Mouse (Mus musculus) myocyte (in vitro differentiated cells): ENCODE results near the gene Flad1.
"Not testable (repeated sequence)": the region's sequence is repeated elsewhere in the genome, so short reads cannot be mapped to it uniquely, and the experiment has no call there.

ENCODE experiments used
- E2F4 ChIP-seq: IDR thresholded peaks from one replicate; pipeline ENCODE4 v1.6.1; 2011; ENCODE audit warnings: mild to moderate bottlenecking, control low read depth, moderate library complexity; ENCODE audit not compliant: insufficient read depth
- MAX ChIP-seq: IDR thresholded peaks from one replicate; pipeline ENCODE4 v1.6.1; 2011; ENCODE audit warnings: low read depth, mild to moderate bottlenecking, control low read depth
- MYOD1 ChIP-seq, 3 experiments: IDR thresholded peaks; one replicate each; pipeline ENCODE4 v1.6.1; 2011; ENCODE audit warnings: control low read depth in 2 of 3, low read depth in 2 of 3, mild to moderate bottlenecking in 2 of 3, moderate library complexity in 1 of 3; ENCODE audit not compliant: insufficient read length in 2 of 3, control insufficient read depth in 1 of 3
- POLR2A ChIP-seq: IDR thresholded peaks from one replicate; pipeline ENCODE4 v1.6.1; 2011; ENCODE audit warnings: low read depth, mild to moderate bottlenecking, control low read depth, moderate library complexity; ENCODE audit not compliant: insufficient read length
- USF1 ChIP-seq: IDR thresholded peaks from one replicate; pipeline ENCODE4 v1.6.1; 2011; ENCODE audit warnings: low read depth, mild to moderate bottlenecking, control low read depth, moderate library complexity

DNA sequence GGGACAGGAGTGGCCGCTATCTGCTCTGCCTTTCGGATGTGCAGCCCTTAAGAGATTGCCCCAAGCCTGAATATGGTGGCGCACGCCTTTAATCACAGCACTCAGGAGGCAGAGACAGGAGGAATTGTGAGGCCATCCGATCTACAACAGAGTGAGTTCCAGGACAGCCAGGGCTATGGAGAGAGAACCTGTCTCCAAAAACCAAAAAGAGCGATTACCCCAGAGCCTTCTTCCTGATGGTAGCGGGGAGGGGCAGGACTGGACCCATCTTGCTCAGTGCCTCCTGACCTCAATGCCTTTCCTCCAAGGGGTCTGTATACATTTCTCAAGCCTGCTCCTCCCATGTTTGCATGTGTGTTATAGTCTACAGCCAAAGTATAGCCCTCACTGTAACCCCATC is 17.4 kb upstream of the Flad1 start:
- TF ChIP-seq USF1; POLR2A; E2F4; MYOD1 (IDR thresholded peaks at IDR 0.05; ENCODE audit: control insufficient read depth in 1 of 3, insufficient read length in 2 of 3, low read depth in 2 of 3); MAX: not testable (repeated sequence)
